Mouse (Mus musculus) small intestine, adult 2 months (tissue): ENCODE measurements around the gene Mta2.
"Not testable (repeated sequence)": the region's sequence is repeated elsewhere in the genome, so short reads cannot be mapped to it uniquely, and the experiment has no call there.

Source experiments
- CTCF ChIP-seq: fragments of 200-500 bp; IDR thresholded peaks from 2 replicates; pipeline ENCODE4 v1.5.1; 2012; ENCODE audit warnings: low read depth, mild to moderate bottlenecking, control low read depth, inconsistent platforms, low read length, moderate library complexity, mixed read lengths; ENCODE audit not compliant: insufficient replicate concordance, insufficient read length; ENCODE audit errors: extremely low read depth
- POLR2A ChIP-seq: fragments of 200-500 bp; IDR thresholded peaks from 2 replicates; pipeline ENCODE4 v1.6.1; 2012; ENCODE audit warnings: low read depth, mild to moderate bottlenecking, control low read depth, inconsistent platforms, low read length, moderate library complexity

GRCm38 (mm10) chr19:8972491-8972890 lies 30.8 kb downstream of the Mta2 start:
- not testable (repeated sequence) for TF ChIP-seq POLR2A, CTCF
